Mouse (Mus musculus): ENCODE measurements around the gene Art2b. TPM values are rescaled to one million over a fixed set of nuclear protein-coding genes. Genes with fewer than 3 reads are reported as not detected.
"Not testable (repeated sequence)": the region's sequence is repeated elsewhere in the genome, so short reads cannot be mapped to it uniquely, and the experiment has no call there.

Art2b gene
- 0.07 TPM in 1 of 2 replicates, not detected in the other for polyA plus RNA-seq (2016; fragmentation: Nextera tagmentation; extraction: Ambion mirVana)

DNA sequence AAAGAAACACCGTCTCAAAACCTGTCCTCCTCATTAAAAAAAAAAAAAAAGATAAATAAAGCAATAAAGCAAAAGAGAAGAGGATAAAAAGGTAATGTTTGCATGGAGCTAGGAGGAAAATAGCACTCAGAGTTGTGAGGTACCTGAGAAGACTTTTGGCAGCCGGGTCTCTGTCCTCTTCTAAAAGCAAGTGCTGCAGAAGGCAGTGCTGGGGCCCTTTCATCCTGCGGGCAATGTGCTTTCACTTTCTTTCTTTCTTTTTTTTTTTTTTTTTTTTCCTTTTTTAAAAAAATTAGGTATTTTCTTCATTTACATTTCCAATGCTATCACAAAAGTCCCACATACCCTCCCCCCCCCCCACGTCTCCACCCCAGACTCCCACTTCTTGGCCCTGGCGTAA, at the start of gene Art2b:
TSS of gene Art2b (minus strand) at position 193 of the 400 bp plus-strand sequence.
- Histone ChIP-seq H3K27me3 (replicated peaks) (no peaks in the 10 kb centered on the region), H3K36me3 (no peaks in the 10 kb centered on the region), H3K27ac (no peak within 1 kb of the TSS), H3K9me3 (replicated peaks) (no peaks in the 10 kb centered on the region), H3K4me2 (no peak within 1 kb of the TSS), H3K4me1 (no peaks in the 10 kb centered on the region), H3K4me3 (no peak within 1 kb of the TSS), H3K9ac (no peak within 1 kb of the TSS)
- 78% methylated on average over 5 of the region's 5 CpGs for WGBS (ENCODE audit: insufficient replicate concordance)
- ATAC-seq: no peak

DNA sequence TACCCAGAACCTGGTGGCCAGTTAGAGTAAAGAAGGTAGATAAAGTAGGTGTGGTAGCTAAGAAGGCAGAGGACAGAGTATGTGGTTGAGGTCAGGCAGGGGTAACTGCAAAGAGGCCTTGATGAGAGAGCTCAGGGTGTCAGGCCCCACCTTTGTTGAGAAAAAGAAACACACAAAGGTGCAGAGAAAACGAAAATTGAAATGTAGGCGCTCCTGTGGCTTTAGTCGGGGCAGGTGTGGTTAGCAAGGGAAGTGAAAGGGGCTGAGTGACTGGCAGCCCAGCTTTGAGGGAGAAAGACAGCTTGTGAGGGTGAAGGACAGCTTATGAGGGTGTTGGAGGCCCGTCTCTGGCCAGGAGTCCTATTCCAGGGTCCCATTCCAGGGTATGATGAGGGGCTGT, 49.1 kb upstream of the Art2b start:
- Histone ChIP-seq H3K4me2 (no peak overlapping the region), H3K36me3 (no peaks in the 10 kb centered on the region), H3K4me1 (no peaks in the 10 kb centered on the region), H3K27me3 (replicated peaks) (no peaks in the 10 kb centered on the region), H3K9ac (no peak overlapping the region), H3K27ac (no peak overlapping the region), H3K9me3 (replicated peaks) (no peaks in the 10 kb centered on the region), H3K4me3 (no peak overlapping the region)
- 51% methylated on average over 4 of the region's 4 CpGs for WGBS (ENCODE audit: insufficient replicate concordance)
- no peak for ATAC-seq

DNA sequence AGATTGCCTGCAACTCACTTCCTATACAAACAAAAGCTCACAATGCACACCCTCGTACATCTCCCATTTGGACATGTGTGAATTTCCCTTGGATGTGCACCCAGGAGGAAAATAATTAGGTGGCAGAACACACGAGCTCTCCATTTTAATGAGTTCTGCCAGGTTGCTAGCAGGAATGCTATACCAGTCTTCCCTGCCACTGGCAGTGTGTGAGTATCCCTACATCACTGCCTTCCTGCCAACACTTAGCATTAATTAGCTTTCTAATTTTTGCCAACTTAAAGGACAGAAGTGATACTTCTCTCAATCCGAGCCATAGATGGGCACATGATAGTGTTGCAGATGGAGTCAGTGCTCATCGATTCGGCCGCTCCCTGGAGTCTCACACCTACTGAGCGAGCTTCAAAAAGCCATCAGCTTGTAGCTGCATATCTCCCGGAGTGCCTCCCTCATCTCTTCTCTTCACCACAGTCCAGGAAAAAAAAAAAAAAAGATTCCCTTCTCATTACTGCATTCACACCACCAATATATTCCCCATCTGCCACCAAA, 48.3 kb upstream of the Art2b start:
- H3K27me3 ChIP-seq (replicated peaks): no peaks in the 10 kb centered on the region

DNA sequence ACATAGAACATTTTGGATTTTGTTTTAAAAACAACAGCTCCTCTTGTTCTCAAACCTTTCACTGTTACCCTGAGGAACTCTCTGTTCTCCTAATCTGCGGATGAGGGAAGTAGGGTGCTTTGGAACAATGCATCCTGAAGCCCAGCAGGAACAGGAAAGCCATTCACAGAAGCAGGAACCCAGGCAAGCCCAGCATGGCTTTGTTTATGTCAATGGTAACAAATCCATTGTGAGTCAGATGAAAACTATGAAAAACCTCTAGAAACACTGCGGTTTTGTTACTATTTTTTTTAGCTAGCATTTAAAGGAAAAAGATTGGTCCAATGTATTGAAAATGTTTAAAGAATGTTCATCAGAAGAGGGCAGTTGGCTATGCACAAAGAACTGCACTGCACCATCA, 43.1 kb upstream of the Art2b start:
- no peak overlapping the region for H3K4me2 ChIP-seq
- H3K9ac ChIP-seq: no peak overlapping the region
- 25% methylated on average over 2 of the region's 2 CpGs for WGBS (ENCODE audit: insufficient replicate concordance)
- no peaks in the 10 kb centered on the region for H3K9me3 ChIP-seq (replicated peaks)
- ATAC-seq: no peak
- no peaks in the 10 kb centered on the region for H3K4me1 ChIP-seq
- no peak overlapping the region for H3K4me3 ChIP-seq
- H3K27ac ChIP-seq: no peak overlapping the region
- peaks cover 5% of the 10 kb centered on the region; the same call in 1 of the 2 replicates for H3K27me3 ChIP-seq (replicated peaks)
- H3K36me3 ChIP-seq: no peaks in the 10 kb centered on the region

More for the DNA sequence above, 48.3 kb upstream of the Art2b start:
- no peaks in the 10 kb centered on the region for H3K4me1 ChIP-seq
- no peak overlapping the region for H3K4me3 ChIP-seq
- H3K36me3 ChIP-seq: no peaks in the 10 kb centered on the region
- ATAC-seq: no peak
- WGBS (ENCODE audit: insufficient replicate concordance): 63% methylated on average over 8 of the region's 8 CpGs
- no peak overlapping the region for H3K4me2 ChIP-seq
- H3K27ac ChIP-seq: no peak overlapping the region
- no peak overlapping the region for H3K9ac ChIP-seq
- no peaks in the 10 kb centered on the region for H3K9me3 ChIP-seq (replicated peaks)

DNA sequence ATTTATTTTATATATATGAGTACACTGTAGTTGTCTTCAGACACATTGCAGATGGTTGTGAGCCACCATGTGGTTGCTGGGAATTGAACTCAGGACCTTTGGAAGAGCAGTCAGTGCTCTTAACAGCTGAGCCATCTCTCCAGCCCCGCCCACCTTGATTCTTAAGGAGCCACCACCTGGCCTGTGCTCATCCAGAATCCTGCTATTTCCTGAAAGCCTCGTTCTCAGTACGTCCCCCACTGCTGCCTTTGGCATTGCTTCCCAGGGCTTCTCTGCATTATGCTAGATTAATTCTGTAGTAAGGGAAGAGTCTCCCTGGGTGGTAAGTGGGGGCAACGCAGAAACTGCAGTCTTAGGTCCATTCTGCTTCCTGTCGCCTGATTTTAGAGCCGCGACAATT, 41.8 kb upstream of the Art2b start:
- not testable (repeated sequence) for H3K9me3 ChIP-seq (replicated peaks); H3K36me3 ChIP-seq; H3K4me3 ChIP-seq; H3K4me2 ChIP-seq; H3K27ac ChIP-seq; H3K9ac ChIP-seq; ATAC-seq; H3K27me3 ChIP-seq (replicated peaks); H3K4me1 ChIP-seq
- 49% methylated on average over 7 of the region's 7 CpGs for WGBS (ENCODE audit: insufficient replicate concordance)

DNA sequence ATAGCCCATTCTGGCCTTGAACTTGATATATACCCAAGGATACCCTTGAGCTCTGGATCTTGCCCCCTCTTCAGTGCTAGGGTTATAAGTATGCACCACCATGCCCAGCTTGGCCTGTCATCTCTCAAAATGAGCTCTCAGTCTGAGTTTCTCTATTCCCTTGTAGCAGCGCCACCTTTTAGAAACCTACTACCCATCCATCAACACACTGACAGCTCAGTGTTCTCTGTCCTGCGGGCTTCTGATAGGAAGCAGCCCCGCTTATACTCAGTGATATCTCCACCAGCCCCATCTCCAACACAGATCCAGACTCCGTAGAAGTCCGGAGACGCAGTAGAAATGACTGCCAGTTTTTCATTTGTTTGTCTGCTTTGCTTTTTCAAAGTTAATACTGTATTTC, 38.9 kb upstream of the Art2b start:
- no peak for ATAC-seq
- H3K9me3 ChIP-seq (replicated peaks): no peaks in the 10 kb centered on the region

DNA sequence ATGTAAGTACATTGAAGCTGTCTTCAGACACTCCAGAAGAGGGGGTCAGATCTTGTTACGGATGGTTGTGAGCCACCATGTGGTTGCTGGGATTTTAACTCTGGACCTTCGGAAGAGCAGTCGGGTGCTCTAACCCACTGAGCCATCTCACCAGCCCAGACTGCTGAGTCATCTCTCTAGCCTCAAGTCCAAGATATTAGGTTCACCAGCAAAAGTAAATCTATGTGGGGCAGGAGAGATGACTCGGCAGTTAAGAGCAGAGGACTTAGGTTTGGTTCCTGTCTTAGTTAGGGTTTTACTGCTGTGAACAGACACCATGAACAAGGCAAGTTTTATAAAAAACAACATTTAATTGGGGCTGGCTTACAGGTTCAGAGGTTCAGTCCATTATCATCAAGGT, 36.5 kb upstream of the Art2b start:
- 42% methylated on average over 4 of the region's 4 CpGs for WGBS (ENCODE audit: insufficient replicate concordance)
- H3K4me3 ChIP-seq; H3K27me3 ChIP-seq (replicated peaks); H3K9me3 ChIP-seq (replicated peaks); H3K9ac ChIP-seq; H3K4me2 ChIP-seq; ATAC-seq; H3K27ac ChIP-seq; H3K36me3 ChIP-seq; H3K4me1 ChIP-seq: not testable (repeated sequence)

More for the DNA sequence above, 38.9 kb upstream of the Art2b start:
- Histone ChIP-seq H3K27me3 (replicated peaks) (peaks cover 6% of the 10 kb centered on the region; the same call in 1 of the 2 replicates), H3K36me3 (no peaks in the 10 kb centered on the region), H3K4me2 (no peak overlapping the region), H3K4me3 (no peak overlapping the region), H3K9ac (no peak overlapping the region), H3K27ac (no peak overlapping the region), H3K4me1 (no peaks in the 10 kb centered on the region)
- WGBS (ENCODE audit: insufficient replicate concordance): 35% methylated on average over 6 of the region's 6 CpGs

DNA sequence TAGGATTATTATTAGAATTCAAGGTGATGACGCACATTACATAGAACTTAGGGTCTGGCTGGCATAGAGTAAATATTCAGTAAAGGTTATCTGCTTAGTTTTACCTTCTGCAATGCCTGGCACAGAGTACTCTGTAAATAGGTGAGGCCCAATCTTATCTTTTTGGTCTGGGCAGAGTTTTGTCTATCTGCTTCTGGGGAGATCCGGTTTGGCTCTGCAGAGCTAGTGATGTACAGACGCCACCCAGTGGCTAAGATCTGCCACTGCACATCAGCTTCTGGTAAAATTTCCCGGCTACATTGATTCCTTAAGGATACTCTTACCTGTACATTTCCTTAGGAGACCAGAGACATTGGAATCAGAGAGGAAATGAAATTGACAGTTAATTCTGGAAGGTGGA, 35.0 kb upstream of the Art2b start:
- Histone ChIP-seq H3K36me3 (no peaks in the 10 kb centered on the region), H3K9ac (no peak overlapping the region), H3K4me1 (no peaks in the 10 kb centered on the region), H3K4me2 (no peak overlapping the region), H3K4me3 (no peak overlapping the region), H3K27ac (no peak overlapping the region), H3K9me3 (replicated peaks) (no peaks in the 10 kb centered on the region), H3K27me3 (replicated peaks) (peaks cover 6% of the 10 kb centered on the region; the same call in 1 of the 2 replicates)
- ATAC-seq: no peak
- WGBS (ENCODE audit: insufficient replicate concordance): 23% methylated on average over 4 of the region's 4 CpGs

DNA sequence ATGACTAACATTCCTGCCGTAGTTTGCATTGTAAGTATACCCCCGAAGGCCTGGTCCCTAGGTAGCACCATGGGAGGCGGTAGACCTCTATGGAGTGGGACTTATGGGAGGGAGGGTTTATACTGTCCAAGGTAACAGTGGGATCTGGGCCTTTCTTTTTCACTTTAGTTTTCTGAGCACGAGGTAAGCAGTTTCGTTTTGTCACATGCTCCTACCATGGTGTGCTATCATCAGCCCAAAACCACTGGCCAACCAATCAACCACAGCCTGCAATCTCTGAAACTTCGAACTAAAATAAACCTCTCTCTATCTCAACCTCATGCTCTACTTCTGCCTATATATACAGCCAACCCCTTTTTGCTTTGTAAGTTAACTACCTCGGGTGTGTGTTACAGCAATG, 32.9 kb upstream of the Art2b start:
- WGBS (ENCODE audit: insufficient replicate concordance): 63% methylated on average over 7 of the region's 7 CpGs

DNA sequence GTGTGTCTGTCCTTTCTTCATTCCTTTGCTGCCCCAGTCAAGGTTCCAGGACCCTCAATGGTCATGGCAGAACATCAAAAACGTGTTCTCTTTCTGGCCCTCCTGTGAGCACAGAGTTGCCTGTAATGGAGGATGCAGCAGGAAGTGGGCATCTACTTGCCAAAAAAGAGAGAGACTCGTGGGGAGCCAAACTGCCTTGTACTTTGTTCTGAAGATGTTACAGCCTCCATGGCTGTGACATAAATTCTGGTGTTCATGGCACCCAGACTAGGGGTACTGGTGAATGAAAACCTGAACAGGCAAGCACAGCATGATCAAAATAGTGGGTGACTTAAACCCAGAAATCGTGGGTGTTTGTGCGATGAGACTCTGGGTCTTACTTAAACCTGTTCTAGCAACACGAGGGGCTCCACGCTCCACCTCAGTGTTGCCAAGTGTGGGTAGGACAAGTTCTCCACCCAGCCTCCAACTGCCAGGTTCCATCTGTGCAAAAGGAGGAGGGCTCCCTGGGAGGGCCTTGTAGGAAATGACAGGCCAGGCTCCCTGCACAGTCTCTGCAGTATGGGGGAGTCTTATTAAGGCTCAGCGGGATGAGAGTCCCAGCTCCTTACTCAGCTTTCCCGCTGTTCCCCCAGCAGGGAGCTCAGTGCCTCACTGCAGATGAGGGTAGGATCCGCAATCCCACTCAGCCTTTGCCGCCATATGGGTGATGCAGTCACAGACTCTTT, 32.2 kb upstream of the Art2b start:
- no peaks in the 10 kb centered on the region for H3K4me1 ChIP-seq
- H3K4me2 ChIP-seq: no peak overlapping the region
- no peak overlapping the region for H3K4me3 ChIP-seq
- no peak overlapping the region for H3K9ac ChIP-seq
- no peaks in the 10 kb centered on the region for H3K9me3 ChIP-seq (replicated peaks)
- WGBS (ENCODE audit: insufficient replicate concordance): 62% methylated on average over 10 of the region's 10 CpGs
- H3K36me3 ChIP-seq: no peaks in the 10 kb centered on the region
- H3K27me3 ChIP-seq (replicated peaks): no peaks in the 10 kb centered on the region
- no peak overlapping the region for H3K27ac ChIP-seq
- ATAC-seq: no peak

More for the DNA sequence above, 32.9 kb upstream of the Art2b start:
- H3K27me3 ChIP-seq (replicated peaks): no peaks in the 10 kb centered on the region
- H3K4me1 ChIP-seq: no peaks in the 10 kb centered on the region
- no peaks in the 10 kb centered on the region for H3K9me3 ChIP-seq (replicated peaks)
- H3K36me3 ChIP-seq: no peaks in the 10 kb centered on the region
- H3K4me3 ChIP-seq: no peak overlapping the region
- no peak for ATAC-seq
- H3K9ac ChIP-seq: no peak overlapping the region
- no peak overlapping the region for H3K4me2 ChIP-seq
- no peak overlapping the region for H3K27ac ChIP-seq

DNA sequence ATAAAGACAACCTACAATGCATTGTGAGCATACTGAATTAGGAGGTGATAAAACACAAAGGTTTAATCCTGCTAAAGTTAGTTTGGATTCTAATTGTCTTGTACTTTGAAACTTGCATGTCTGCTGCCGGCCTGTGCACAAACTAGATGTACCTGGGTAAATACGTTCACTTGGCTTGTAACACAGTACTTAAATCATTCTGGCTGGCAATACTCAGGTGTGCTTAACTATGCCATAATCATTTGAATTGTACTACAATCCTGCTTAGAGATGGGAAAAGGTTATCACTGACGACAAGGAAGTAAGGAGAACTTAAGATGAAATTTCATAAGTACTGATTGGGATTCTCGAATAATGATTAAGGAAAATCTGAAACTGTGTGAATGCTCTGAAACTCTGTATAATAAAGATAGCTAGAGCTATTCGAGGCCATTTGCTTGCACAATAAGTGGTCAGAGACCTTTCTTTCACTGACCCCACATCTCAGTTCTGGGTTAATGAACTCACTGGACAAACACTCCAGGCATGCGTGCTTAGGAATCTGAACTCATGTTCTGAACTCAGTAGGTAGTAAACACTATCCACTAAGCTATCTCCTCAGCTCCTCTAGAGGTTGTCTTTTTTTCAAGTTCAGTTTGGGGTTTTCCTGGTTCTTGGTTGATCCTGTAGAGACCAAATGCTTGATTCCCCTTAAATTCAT, 30.9 kb upstream of the Art2b start:
- Histone ChIP-seq H3K9me3 (replicated peaks) (no peaks in the 10 kb centered on the region), H3K4me2 (no peak overlapping the region), H3K4me1 (no peaks in the 10 kb centered on the region), H3K9ac (no peak overlapping the region), H3K4me3 (no peak overlapping the region), H3K36me3 (no peaks in the 10 kb centered on the region), H3K27me3 (replicated peaks) (no peaks in the 10 kb centered on the region), H3K27ac (no peak overlapping the region)
- ATAC-seq: no peak
- WGBS (ENCODE audit: insufficient replicate concordance): 62% methylated on average over 6 of the region's 6 CpGs

DNA sequence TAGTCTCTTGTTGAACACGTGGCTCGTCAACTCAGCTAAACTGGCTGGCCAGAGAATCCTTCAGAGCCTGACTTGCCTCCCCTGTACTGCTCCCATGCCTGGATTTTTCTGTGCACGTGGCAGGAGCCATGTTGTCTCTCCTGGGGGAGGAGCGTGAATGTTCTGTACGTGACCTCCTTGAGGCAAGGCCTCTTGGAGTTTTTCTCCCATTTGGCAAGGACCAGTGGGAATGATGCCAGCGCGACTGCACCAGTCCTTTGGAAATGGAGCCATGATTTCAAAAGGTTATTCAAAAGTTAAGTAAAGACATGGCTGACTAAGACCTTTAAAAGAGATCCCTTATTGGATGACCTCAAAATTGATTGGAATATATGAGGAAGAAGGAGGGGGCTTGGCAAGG, 30.0 kb upstream of the Art2b start:
- ATAC-seq: no peak
- 70% methylated on average over 7 of the region's 7 CpGs for WGBS (ENCODE audit: insufficient replicate concordance)
- Histone ChIP-seq H3K27ac (no peak overlapping the region), H3K36me3 (no peaks in the 10 kb centered on the region), H3K27me3 (replicated peaks) (no peaks in the 10 kb centered on the region), H3K4me2 (no peak overlapping the region), H3K9ac (no peak overlapping the region), H3K4me3 (no peak overlapping the region), H3K9me3 (replicated peaks) (no peaks in the 10 kb centered on the region), H3K4me1 (no peaks in the 10 kb centered on the region)
